ENCODE assay signal across 8 mouse cellular contexts in genomic region chr13:19618841-19619215, GRCm38 (mm10). TPM values are rescaled to one million over a fixed set of nuclear protein-coding genes. Genes with fewer than 3 reads are reported as not detected.
DNase-seq lines count a peak whose midpoint lies in the region; ATAC-seq and TF ChIP-seq lines count a peak whose summit lies in the region.

No protein-coding gene starts in this region.

- TF ChIP-seq POLR2A in limb, embryonic 14.5 days (IDR thresholded peaks at IDR 0.05; ENCODE audit: borderline replicate concordance, extremely low read depth, insufficient read depth, insufficient read length) = no peak
- TF ChIP-seq POLR2A in small intestine, adult 2 months (IDR thresholded peaks at IDR 0.05; ENCODE audit: low read depth, low read length) = no peak

- DNase-seq in kidney, postnatal 4 days = no peak
- no peak for DNase-seq in Patski (ENCODE audit: low read depth, low spot score)
- DNase-seq in forebrain, embryonic 10.5 days (ENCODE audit: extremely low spot score, low spot score) = no peak
- no peak for DNase-seq in limb, embryonic 14.5 days (ENCODE audit: low spot score)
- no peak for DNase-seq in layer of hippocampus, postnatal 36 days
- DNase-seq in Muller cell, postnatal 12 days (ENCODE audit: inconsistent ontology term) = no peak

- WGBS in kidney, embryonic 15.5 days = 6% methylated on average over 5 of the region's 5 CpGs
- 8% methylated on average over 5 of the region's 5 CpGs for WGBS in forebrain, embryonic 10.5 days
- WGBS in limb, embryonic 14.5 days = 3% methylated on average over 5 of the region's 5 CpGs
- WGBS in small intestine, adult 2 months = 20% methylated on average over 5 of the region's 5 CpGs

- H3K27me3 ChIP-seq in kidney, embryonic 15.5 days = peaks cover 15% of the 10 kb centered on the region
- no peaks in the 10 kb centered on the region for H3K27me3 ChIP-seq in Patski
- peaks cover 37% of the 10 kb centered on the region for H3K27me3 ChIP-seq in forebrain, embryonic 10.5 days (ENCODE audit: poor library complexity, severe bottlenecking)
- peaks cover 14% of the 10 kb centered on the region; the same call in 1 of the 2 replicates for H3K27me3 ChIP-seq in limb, embryonic 14.5 days (ENCODE audit: control insufficient read depth, insufficient read depth, low read length)
- peaks cover 12% of the 10 kb centered on the region for H3K27me3 ChIP-seq in small intestine, adult 2 months (ENCODE audit: control insufficient read depth, insufficient read depth, low read length)

- peak overlapping the region; percentile 62 for H3K9ac ChIP-seq in kidney, embryonic 15.5 days
- peak overlapping the region; percentile 76 for H3K9ac ChIP-seq in limb, embryonic 14.5 days (ENCODE audit: low read depth, low read length, severe bottlenecking)

- POLR2A ChIA-PET in Patski (lab: Charles Lee) = no interaction called here

- H3K36me3 ChIP-seq in kidney, embryonic 15.5 days = no peaks in the 10 kb centered on the region
- H3K36me3 ChIP-seq in forebrain, embryonic 10.5 days (replicated peaks) = no peaks in the 10 kb centered on the region
- no peaks in the 10 kb centered on the region for H3K36me3 ChIP-seq in limb, embryonic 14.5 days (ENCODE audit: control insufficient read depth, insufficient read depth, low read length)
- no peaks in the 10 kb centered on the region for H3K36me3 ChIP-seq in small intestine, adult 2 months (ENCODE audit: control insufficient read depth, insufficient read depth, low read length)

- H3K27ac ChIP-seq in kidney, embryonic 15.5 days = peak overlapping the region; percentile 68
- peak overlapping the region; percentile 93 for H3K27ac ChIP-seq in forebrain, embryonic 10.5 days
- no peak overlapping the region for H3K27ac ChIP-seq in limb, embryonic 14.5 days (replicated peaks; ENCODE audit: low read depth, low read length)
- no peak overlapping the region for H3K27ac ChIP-seq in small intestine, adult 2 months (ENCODE audit: insufficient read depth, low read depth, low read length)

- in situ Hi-C loops in Patski (cut with MboI; ENCODE audit: low pct_unique_long_range_greater_than_20kb) = no loop called here

- peak overlapping the region; percentile 57 for H3K4me3 ChIP-seq in kidney, embryonic 15.5 days (replicated peaks)
- H3K4me3 ChIP-seq in forebrain, embryonic 10.5 days = peak overlapping the region; percentile 76
- H3K4me3 ChIP-seq in limb, embryonic 14.5 days (replicated peaks; ENCODE audit: low read length) = peak overlapping the region; percentile 65
- H3K4me3 ChIP-seq in small intestine, adult 2 months (ENCODE audit: low read depth, low read length) = peak overlapping the region; percentile 73

- H3K9me3 ChIP-seq in kidney, embryonic 15.5 days (replicated peaks) = no peaks in the 10 kb centered on the region
- no peaks in the 10 kb centered on the region for H3K9me3 ChIP-seq in forebrain, embryonic 10.5 days
- no peaks in the 10 kb centered on the region for H3K9me3 ChIP-seq in limb, embryonic 14.5 days (ENCODE audit: control insufficient read depth, low read length)

- ATAC-seq in kidney, embryonic 15.5 days (replicated peaks; ENCODE audit: low FRiP score) = peak; percentile 65
- peak; percentile 31 for ATAC-seq in Patski
- peak; percentile 41 for ATAC-seq in limb, embryonic 14.5 days (ENCODE audit: low FRiP score, low read depth)

- H3K4me1 ChIP-seq in kidney, embryonic 15.5 days = peaks cover 13% of the 10 kb centered on the region
- H3K4me1 ChIP-seq in forebrain, embryonic 10.5 days = peaks cover 34% of the 10 kb centered on the region
- no peaks in the 10 kb centered on the region; the same call in 1 of the 2 replicates for H3K4me1 ChIP-seq in limb, embryonic 14.5 days (ENCODE audit: control insufficient read depth, insufficient read depth, low read length)
- H3K4me1 ChIP-seq in small intestine, adult 2 months (ENCODE audit: control insufficient read depth, insufficient read depth, insufficient read length, low read length) = peaks cover 11% of the 10 kb centered on the region

- TF ChIP-seq CTCF in Patski (IDR thresholded peaks at IDR 0.05) = no peak
- no peak for TF ChIP-seq CTCF in small intestine, adult 2 months (IDR thresholded peaks at IDR 0.05; ENCODE audit: extremely low read depth, insufficient read length, insufficient replicate concordance, low read depth, low read length)

- CTCF ChIA-PET in Patski (lab: Charles Lee) = interaction anchor here (0.8 to 1.7 kb wide), 3 partner anchors 22 to 254 kb away, joined by 3 read pairs; no protein-coding TSS in a partner anchor

- H3K4me2 ChIP-seq in kidney, embryonic 15.5 days = peak overlapping the region; percentile 81
- peak overlapping the region; percentile 98 for H3K4me2 ChIP-seq in limb, embryonic 14.5 days (replicated peaks; ENCODE audit: low read depth, low read length, severe bottlenecking)

RNA-seq across cellular contexts. Expression of gene Epdr1, which starts 0.9 kb away (rescaled TPM):
- polyA plus RNA-seq in kidney, embryonic 15.5 days (2015; fragmentation: Nextera tagmentation; extraction: Ambion mirVana) = 24.7 and 25.3 TPM in 2 replicates
- 62.1 TPM for polyA plus RNA-seq in Patski (2021)
- 20.8 and 21.1 TPM in 2 replicates for polyA plus RNA-seq in forebrain, embryonic 10.5 days (2016; fragmentation: Nextera tagmentation; extraction: Ambion mirVana)
- polyA plus RNA-seq in limb, embryonic 14.5 days (2012; rRNA removed) = 12.4 and 13.1 TPM in 2 replicates
- 16.3 and 16.5 TPM in 2 replicates for polyA plus RNA-seq in limb, embryonic 14.5 days (2014; fragmentation: Nextera tagmentation; extraction: Ambion mirVana)
- 3.6 and 3.7 TPM in 2 replicates for polyA plus RNA-seq in small intestine, adult 2 months (2012; rRNA removed)
- total RNA-seq in layer of hippocampus, postnatal 36 days (2021) = 100 to 1,000 TPM in 1 of 2 experiments, 10 to 100 TPM in 1; 98.7 to 104 TPM

RNA-seq across cellular contexts. Expression of gene Sfrp4, which starts 4.1 kb away (rescaled TPM):
- polyA plus RNA-seq in kidney, embryonic 15.5 days (2015; fragmentation: Nextera tagmentation; extraction: Ambion mirVana) = 4.1 and 6.4 TPM in 2 replicates
- polyA plus RNA-seq in Patski (2021) = 0.08 TPM
- polyA plus RNA-seq in forebrain, embryonic 10.5 days (2016; fragmentation: Nextera tagmentation; extraction: Ambion mirVana) = 1.4 and 1.7 TPM in 2 replicates
- polyA plus RNA-seq in limb, embryonic 14.5 days (2012; rRNA removed) = 6.7 and 6.9 TPM in 2 replicates
- 4.5 and 7.1 TPM in 2 replicates for polyA plus RNA-seq in limb, embryonic 14.5 days (2014; fragmentation: Nextera tagmentation; extraction: Ambion mirVana)
- polyA plus RNA-seq in small intestine, adult 2 months (2012; rRNA removed) = 0.11 and 0.43 TPM in 2 replicates
- total RNA-seq in layer of hippocampus, postnatal 36 days (2021) = 1 to 10 TPM; 1.3 to 2.0 TPM

Comparison
In these comparisons a context has a peak if more than half of its experiments do, and no peak if none do; other contexts are left out.
1. H3K27ac ChIP-seq: peak in kidney, embryonic 15.5 days (single experiment) and forebrain, embryonic 10.5 days (single experiment); none in limb, embryonic 14.5 days (single experiment) and small intestine, adult 2 months (single experiment).
2. Peak in every context shown above with its lines, with median percentiles within 50 percentile points of each other: ATAC-seq and H3K4me3 ChIP-seq.